Mouse (Mus musculus): ENCODE measurements around the gene Cetn4. TPM values are rescaled to one million over a fixed set of nuclear protein-coding genes. Genes with fewer than 3 reads are reported as not detected.

Cetn4 gene
- polyA plus RNA-seq, 1 experiment from 2014 or later: 1.3 TPM

DNA sequence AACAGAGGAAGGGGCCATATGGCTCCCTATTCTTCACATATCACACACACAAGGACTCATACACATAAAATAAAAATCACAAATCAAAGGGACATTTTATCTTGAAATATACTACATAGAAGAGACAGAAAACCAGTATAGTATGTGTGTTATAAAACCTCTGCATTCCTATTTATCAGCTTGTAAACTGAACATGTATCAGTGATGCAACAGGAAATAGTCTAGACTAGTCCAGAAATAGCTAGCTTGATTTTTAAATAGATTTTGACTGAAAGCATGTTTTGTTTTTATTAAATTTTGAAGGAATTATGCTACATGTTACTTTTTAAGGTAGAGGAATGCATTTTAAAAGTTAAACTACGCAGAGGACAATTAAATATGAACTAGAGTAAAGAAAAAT is 17.5 kb upstream of the Cetn4 start:
- no peak overlapping the region for H3K27ac ChIP-seq (ENCODE audit: low read depth)
- no peak overlapping the region for H3K9ac ChIP-seq (replicated peaks)
- no peak overlapping the region for H3K4me2 ChIP-seq (ENCODE audit: low read depth, low read length)
- H3K4me1 ChIP-seq (ENCODE audit: insufficient read depth): peaks cover 17% of the 10 kb centered on the region
- no peaks in the 10 kb centered on the region for H3K36me3 ChIP-seq (replicated peaks; ENCODE audit: insufficient read depth, low read length)
- no peak for TF ChIP-seq CTCF (IDR thresholded peaks at IDR 0.05; ENCODE audit: low read depth)
- no peak for TF ChIP-seq EP300 (IDR thresholded peaks at IDR 0.05; ENCODE audit: low read depth)
- no peak for ATAC-seq
- DNase-seq: no peak
- no peaks in the 10 kb centered on the region for H3K9me3 ChIP-seq (ENCODE audit: low read length)
- no peak overlapping the region for H3K4me3 ChIP-seq (ENCODE audit: low read depth, low read length)
- H3K27me3 ChIP-seq (ENCODE audit: insufficient read depth, low read length): no peaks in the 10 kb centered on the region
- WGBS (ENCODE audit: insufficient replicate concordance): 87% methylated on average over 1 of the region's 1 CpGs

DNA sequence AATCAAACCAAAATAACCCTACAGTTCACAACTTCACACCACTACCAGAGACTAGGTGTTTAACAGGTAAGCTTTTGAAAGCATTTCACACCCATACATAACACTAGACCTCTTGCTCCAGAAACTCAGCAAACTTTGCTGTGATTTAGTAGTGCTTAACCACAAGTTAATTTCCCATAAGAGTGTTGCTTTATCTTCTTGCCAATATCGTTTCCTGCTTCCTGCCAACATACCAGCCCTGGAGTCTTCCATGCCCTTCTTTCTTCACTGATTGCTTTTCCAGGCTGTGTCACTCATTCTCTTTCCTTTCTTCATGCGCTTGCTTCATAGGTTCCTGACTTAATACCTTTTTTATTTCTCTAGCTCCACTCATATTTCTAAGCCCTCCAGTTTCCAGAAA is 16.0 kb upstream of the Cetn4 start:
- Histone ChIP-seq H3K4me3 (ENCODE audit: low read depth, low read length) (no peak overlapping the region), H3K4me1 (ENCODE audit: insufficient read depth) (peaks cover 17% of the 10 kb centered on the region), H3K36me3 (replicated peaks; ENCODE audit: insufficient read depth, low read length) (no peaks in the 10 kb centered on the region), H3K4me2 (ENCODE audit: low read depth, low read length) (no peak overlapping the region), H3K9me3 (ENCODE audit: low read length) (no peaks in the 10 kb centered on the region), H3K9ac (replicated peaks) (no peak overlapping the region), H3K27ac (ENCODE audit: low read depth) (no peak overlapping the region), H3K27me3 (ENCODE audit: insufficient read depth, low read length) (no peaks in the 10 kb centered on the region)
- WGBS (ENCODE audit: insufficient replicate concordance): 55% methylated on average over 2 of the region's 2 CpGs
- DNase-seq (no peak), ATAC-seq (no peak)
- no peak for TF ChIP-seq EP300 (IDR thresholded peaks at IDR 0.05; ENCODE audit: low read depth)
- no peak for TF ChIP-seq CTCF (IDR thresholded peaks at IDR 0.05; ENCODE audit: low read depth)

DNA sequence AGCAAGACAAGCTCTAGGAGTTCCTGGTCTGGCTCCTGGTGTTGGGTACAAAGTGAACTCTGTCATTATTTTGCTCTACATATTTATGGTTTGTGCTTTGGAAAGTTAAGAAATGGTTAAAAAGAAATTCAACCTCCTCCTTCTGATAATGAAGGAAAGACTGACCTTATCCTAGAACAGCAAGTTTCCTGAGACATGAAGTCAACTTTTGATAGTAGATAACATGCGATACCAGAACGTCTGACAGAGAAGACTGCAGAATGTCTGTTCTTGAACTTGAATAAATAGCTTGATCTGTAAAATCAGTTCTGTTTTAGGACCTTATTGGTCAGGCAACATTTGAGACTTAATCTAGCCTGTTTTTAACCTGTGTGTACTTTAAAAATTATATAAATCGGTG is 14.1 kb upstream of the Cetn4 start:
- DNase-seq (no peak), ATAC-seq (no peak)
- Histone ChIP-seq H3K9me3 (ENCODE audit: low read length) (no peaks in the 10 kb centered on the region), H3K4me1 (ENCODE audit: insufficient read depth) (peaks cover 10% of the 10 kb centered on the region; the same call in 1 of the 2 replicates), H3K27me3 (ENCODE audit: insufficient read depth, low read length) (no peaks in the 10 kb centered on the region), H3K4me3 (ENCODE audit: low read depth, low read length) (no peak overlapping the region), H3K4me2 (ENCODE audit: low read depth, low read length) (no peak overlapping the region), H3K9ac (replicated peaks) (no peak overlapping the region), H3K36me3 (replicated peaks; ENCODE audit: insufficient read depth, low read length) (no peaks in the 10 kb centered on the region), H3K27ac (ENCODE audit: low read depth) (no peak overlapping the region)
- no peak for TF ChIP-seq CTCF (IDR thresholded peaks at IDR 0.05; ENCODE audit: low read depth)
- peak; percentile 69 for TF ChIP-seq EP300 (IDR thresholded peaks at IDR 0.05; ENCODE audit: low read depth)
- WGBS (ENCODE audit: insufficient replicate concordance): 54% methylated on average over 3 of the region's 3 CpGs

DNA sequence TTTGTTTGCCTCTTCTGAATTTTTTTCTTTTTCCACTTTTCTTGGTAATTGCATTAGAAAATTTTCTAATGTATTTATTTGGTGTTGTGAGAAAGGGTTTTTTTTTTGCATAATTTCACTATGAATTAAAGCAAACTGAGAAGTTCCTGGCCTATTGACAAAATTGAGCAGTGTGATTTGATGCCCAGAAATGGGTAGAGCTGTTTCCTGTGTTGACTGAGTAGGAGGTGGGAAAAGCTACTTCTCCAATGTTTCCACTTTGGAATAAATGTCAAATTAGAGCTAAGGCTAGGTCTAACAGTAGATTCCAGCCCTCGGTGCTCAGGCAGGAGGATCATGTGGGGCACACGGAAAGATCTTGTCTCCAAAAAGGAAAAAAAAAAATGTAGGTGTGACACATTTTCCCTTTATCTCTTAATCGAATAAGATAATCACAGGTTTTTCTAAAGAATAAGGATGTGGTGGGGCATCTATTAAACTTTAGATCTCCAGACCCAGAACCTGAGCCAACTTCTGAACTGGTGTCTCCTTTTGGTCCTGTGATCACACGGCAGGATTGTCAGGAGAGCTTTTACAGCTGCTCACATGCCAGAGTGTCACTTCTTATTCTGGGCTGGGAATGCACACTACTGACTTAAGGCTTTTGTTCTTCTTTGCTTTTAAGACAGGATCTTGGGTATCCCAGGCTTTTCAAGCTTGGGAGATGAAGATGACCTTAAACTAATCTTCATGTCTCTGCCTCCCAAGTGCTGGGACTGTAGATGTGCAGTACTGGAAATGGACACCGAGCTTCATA is 13.0 kb upstream of the Cetn4 start:
- H3K4me3 ChIP-seq (ENCODE audit: low read depth, low read length): no peak overlapping the region
- no peak overlapping the region for H3K27ac ChIP-seq (ENCODE audit: low read depth)
- no peaks in the 10 kb centered on the region for H3K27me3 ChIP-seq (ENCODE audit: insufficient read depth, low read length)
- no peak overlapping the region for H3K9ac ChIP-seq (replicated peaks)
- WGBS (ENCODE audit: insufficient replicate concordance): 65% methylated on average over 5 of the region's 5 CpGs
- DNase-seq: no peak
- H3K4me2 ChIP-seq (ENCODE audit: low read depth, low read length): no peak overlapping the region
- no peak for ATAC-seq
- no peaks in the 10 kb centered on the region for H3K36me3 ChIP-seq (replicated peaks; ENCODE audit: insufficient read depth, low read length)
- 0 out of 2 replicates have a peak, but pooled peaks cover 4% of the 10 kb centered on the region for H3K4me1 ChIP-seq (ENCODE audit: insufficient read depth)
- TF ChIP-seq CTCF (IDR thresholded peaks at IDR 0.05; ENCODE audit: low read depth) (no peak), EP300 (IDR thresholded peaks at IDR 0.05; ENCODE audit: low read depth) (no peak)
- no peaks in the 10 kb centered on the region for H3K9me3 ChIP-seq (ENCODE audit: low read length)

DNA sequence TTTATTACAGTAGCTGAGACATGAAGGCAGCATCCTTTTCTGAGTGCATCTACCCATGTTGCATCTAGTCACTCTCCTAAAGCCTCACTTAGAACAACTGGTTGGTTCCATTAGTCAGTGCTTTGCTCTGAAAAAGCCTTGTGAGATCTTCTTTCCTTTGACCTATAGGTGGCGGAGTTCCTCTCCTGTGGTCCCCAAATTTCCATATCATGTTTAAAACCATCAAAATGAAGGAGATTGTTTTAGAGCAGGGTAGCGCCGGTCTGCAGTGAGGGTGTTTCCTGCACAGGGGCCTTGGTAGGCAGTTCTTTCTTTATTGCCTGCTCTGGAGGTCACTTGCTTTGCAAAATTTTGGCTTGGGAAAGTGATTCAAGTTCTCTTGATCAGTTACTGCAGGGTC is 11.8 kb upstream of the Cetn4 start:
- Histone ChIP-seq H3K9me3 (ENCODE audit: low read length) (no peaks in the 10 kb centered on the region), H3K27ac (ENCODE audit: low read depth) (no peak overlapping the region), H3K4me1 (ENCODE audit: insufficient read depth) (0 out of 2 replicates have a peak, but pooled peaks cover 4% of the 10 kb centered on the region), H3K9ac (replicated peaks) (no peak overlapping the region), H3K36me3 (replicated peaks; ENCODE audit: insufficient read depth, low read length) (no peaks in the 10 kb centered on the region), H3K4me2 (ENCODE audit: low read depth, low read length) (no peak overlapping the region), H3K4me3 (ENCODE audit: low read depth, low read length) (no peak overlapping the region), H3K27me3 (ENCODE audit: insufficient read depth, low read length) (no peaks in the 10 kb centered on the region)
- TF ChIP-seq EP300 (IDR thresholded peaks at IDR 0.05; ENCODE audit: low read depth) (no peak), CTCF (IDR thresholded peaks at IDR 0.05; ENCODE audit: low read depth) (peak; percentile 73)
- ATAC-seq (no peak), DNase-seq (no peak)
- 21% methylated on average over 3 of the region's 3 CpGs for WGBS (ENCODE audit: insufficient replicate concordance)

DNA sequence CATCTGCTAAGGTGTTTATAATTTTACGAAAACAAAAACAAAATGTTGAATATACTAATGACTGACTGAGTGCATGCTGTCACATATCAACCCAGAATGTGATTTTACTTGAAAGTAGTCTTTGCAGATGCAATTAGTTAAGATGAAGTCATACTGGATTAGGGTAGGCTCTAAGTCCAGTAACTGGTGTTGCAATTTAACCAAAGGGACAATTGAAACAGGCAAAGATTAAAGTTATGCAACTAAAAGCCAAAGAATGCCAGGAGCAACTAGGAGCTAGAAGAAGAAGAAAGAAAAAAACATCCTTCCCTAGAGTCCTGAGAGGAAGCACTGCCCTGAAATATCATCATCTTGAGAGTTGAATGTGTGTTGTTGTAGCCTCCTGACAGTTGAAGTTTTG is 3.7 kb upstream of the Cetn4 start:
- 85% methylated on average over 1 of the region's 1 CpGs for WGBS (ENCODE audit: insufficient replicate concordance)
- TF ChIP-seq CTCF (IDR thresholded peaks at IDR 0.05; ENCODE audit: low read depth): no peak
- TF ChIP-seq EP300 (IDR thresholded peaks at IDR 0.05; ENCODE audit: low read depth): no peak
- Histone ChIP-seq H3K9ac (replicated peaks) (no peak overlapping the region), H3K36me3 (replicated peaks; ENCODE audit: insufficient read depth, low read length) (no peaks in the 10 kb centered on the region), H3K27ac (ENCODE audit: low read depth) (no peak overlapping the region), H3K4me1 (ENCODE audit: insufficient read depth) (peaks cover 4% of the 10 kb centered on the region; the same call in 1 of the 2 replicates), H3K4me2 (ENCODE audit: low read depth, low read length) (no peak overlapping the region), H3K4me3 (ENCODE audit: low read depth, low read length) (no peak overlapping the region), H3K27me3 (ENCODE audit: insufficient read depth, low read length) (no peaks in the 10 kb centered on the region), H3K9me3 (ENCODE audit: low read length) (no peaks in the 10 kb centered on the region)
- DNase-seq: no peak
- no peak for ATAC-seq
